Mouse (Mus musculus) forebrain, postnatal 0 days (tissue): ENCODE data around the gene Abat. TPM values are rescaled to one million over a fixed set of nuclear protein-coding genes. Genes with fewer than 3 reads are reported as not detected.
A peak's percentile ranks its signal among the peaks of the same experiment; 100 is the strongest.

Source experiments
- ATAC-seq: fragments of 200-750 bp; cut with Nextera tagmentation; 2 replicates; pipeline ENCODE4 v1.8.0; 2017; ENCODE audit warnings: mild to moderate bottlenecking, moderate library complexity
- DNase-seq: peaks from one replicate; pipeline ENCODE4 v3.0.0-alpha.2; 2015
- H3K27ac ChIP-seq: fragments of 300-500 bp; sonication (generic); 2 replicates; pipeline ENCODE4 v1.5.1; 2014; ENCODE audit warnings: low read depth, mild to moderate bottlenecking, antibody characterized with exemption, low read length, moderate library complexity, mixed read lengths
- H3K27me3 ChIP-seq: fragments of 300-500 bp; sonication (generic); 2 replicates; pipeline ENCODE4 v1.6.1; 2014; ENCODE audit warnings: mild to moderate bottlenecking, low read length, mixed read lengths; ENCODE audit not compliant: insufficient read depth
- H3K36me3 ChIP-seq: fragments of 300-500 bp; sonication (generic); 2 replicates; pipeline ENCODE4 v1.6.1; 2014; ENCODE audit warnings: mild to moderate bottlenecking, moderate library complexity; ENCODE audit not compliant: insufficient read depth
- H3K4me1 ChIP-seq: fragments of 300-500 bp; sonication (generic); 2 replicates; pipeline ENCODE4 v1.6.1; 2014; ENCODE audit warnings: antibody characterized with exemption; ENCODE audit not compliant: insufficient read depth
- H3K4me2 ChIP-seq: fragments of 300-500 bp; sonication (generic); 2 replicates; pipeline ENCODE4 v1.6.1; 2014; ENCODE audit warnings: low read depth, mild to moderate bottlenecking, moderate library complexity
- H3K4me3 ChIP-seq: fragments of 300-500 bp; sonication (generic); 2 replicates; pipeline ENCODE4 v1.5.1; 2014; ENCODE audit warnings: low read depth, low read length, mixed read lengths
- H3K9ac ChIP-seq: fragments of 300-500 bp; sonication (generic); 2 replicates; pipeline ENCODE4 v1.6.1; 2014; ENCODE audit warnings: mild to moderate bottlenecking
- H3K9me3 ChIP-seq: fragments of 300-500 bp; sonication (generic); 2 replicates; pipeline ENCODE4 v1.6.1; 2016; ENCODE audit warnings: low read length
- CTCF ChIP-seq: sonication (generic); IDR thresholded peaks from 2 replicates; pipeline ENCODE4 v1.5.1; 2016; ENCODE audit warnings: antibody characterized with exemption, control low read depth, low read depth
- WGBS: fragments of 180-500 bp; shearing (Covaris S2); extraction: QIAGEN DNeasy Blood & Tissue Kit; methylation state at CpG from one replicate; pipeline ENCODE4 v1.1.7; 2014; 5-methylcytosine and 5-hydroxymethylcytosine counted together
- microRNA-seq, 2 experiments: library from miRNA; unstranded; fragments of <30 nt; microRNA quantifications; one replicate each; pipeline ENCODE4; 2016
- polyA plus RNA-seq: library from polyadenylated mRNA; unstranded; fragments of >200 nt; fragmentation: Nextera tagmentation; extraction: Ambion mirVana; gene quantifications from 2 replicates; pipeline ENCODE4 v1.2.1, GENCODE M21; 2015
- total RNA-seq: library from RNA; depleted of rRNA; stranded (reverse); fragments of >200 nt; gene quantifications from 2 replicates; pipeline ENCODE4 v1.2.3, GENCODE M21; 2014; rRNA removed

The Abat gene
- total and polyA plus RNA-seq, 2 experiments from 2014 or later: 69.4 to 104 TPM

DNA sequence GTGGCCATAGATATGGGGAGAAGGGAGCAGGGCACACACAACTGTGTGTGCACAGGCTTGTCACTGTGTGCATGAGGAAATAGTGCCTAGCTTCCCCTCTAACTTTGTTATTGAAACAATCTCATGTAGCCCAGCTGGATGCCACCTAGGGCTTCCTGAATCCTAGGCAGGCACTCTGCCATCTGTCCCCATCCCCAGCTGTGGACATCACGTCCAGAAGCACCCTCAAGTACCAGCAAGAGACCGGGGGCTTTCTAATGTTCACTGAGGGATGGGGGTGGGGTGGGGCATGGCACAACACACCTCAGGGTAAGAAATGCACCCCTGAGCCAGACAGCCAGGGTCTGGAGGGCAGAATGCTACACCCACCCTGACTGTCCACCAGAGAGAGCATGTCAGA lies 155.2 kb downstream of the Abat start:
- H3K27me3 ChIP-seq: no peaks in the 10 kb centered on the region
- no peak for ATAC-seq
- H3K36me3 ChIP-seq: peaks cover 11% of the 10 kb centered on the region; the same call in 1 of the 2 replicates
- TF ChIP-seq CTCF: no peak
- H3K4me3 ChIP-seq: no peak overlapping the region
- H3K4me1 ChIP-seq: peaks cover 25% of the 10 kb centered on the region
- 75% methylated on average over 2 of the region's 2 CpGs for WGBS
- H3K4me2 ChIP-seq: no peak overlapping the region
- H3K9me3 ChIP-seq: no peaks in the 10 kb centered on the region
- H3K27ac ChIP-seq: no peak overlapping the region
- no peak overlapping the region for H3K9ac ChIP-seq
- DNase-seq: no peak

- 58% methylated on average over 5 of the region's 5 CpGs for whole genome bisulfite sequencing
- DNase-seq (no peak), ATAC-seq (no peak)
- Histone ChIP-seq H3K27ac (peak overlapping the region; percentile 31; the same call in 1 of the 2 replicates), H3K4me3 (peak overlapping the region; percentile 73), H3K4me1 (peaks cover 25% of the 10 kb centered on the region), H3K9ac (peak overlapping the region; percentile 76), H3K4me2 (peak overlapping the region; percentile 79), H3K36me3 (0 out of 2 replicates have a peak, but pooled peaks cover 6% of the 10 kb centered on the region), H3K9me3 (no peaks in the 10 kb centered on the region), H3K27me3 (no peaks in the 10 kb centered on the region)
- TF ChIP-seq CTCF: no peak
Observed at GRCm38 (mm10) chr16:8669432-8669831, 156.2 kb downstream of the Abat start.

DNA sequence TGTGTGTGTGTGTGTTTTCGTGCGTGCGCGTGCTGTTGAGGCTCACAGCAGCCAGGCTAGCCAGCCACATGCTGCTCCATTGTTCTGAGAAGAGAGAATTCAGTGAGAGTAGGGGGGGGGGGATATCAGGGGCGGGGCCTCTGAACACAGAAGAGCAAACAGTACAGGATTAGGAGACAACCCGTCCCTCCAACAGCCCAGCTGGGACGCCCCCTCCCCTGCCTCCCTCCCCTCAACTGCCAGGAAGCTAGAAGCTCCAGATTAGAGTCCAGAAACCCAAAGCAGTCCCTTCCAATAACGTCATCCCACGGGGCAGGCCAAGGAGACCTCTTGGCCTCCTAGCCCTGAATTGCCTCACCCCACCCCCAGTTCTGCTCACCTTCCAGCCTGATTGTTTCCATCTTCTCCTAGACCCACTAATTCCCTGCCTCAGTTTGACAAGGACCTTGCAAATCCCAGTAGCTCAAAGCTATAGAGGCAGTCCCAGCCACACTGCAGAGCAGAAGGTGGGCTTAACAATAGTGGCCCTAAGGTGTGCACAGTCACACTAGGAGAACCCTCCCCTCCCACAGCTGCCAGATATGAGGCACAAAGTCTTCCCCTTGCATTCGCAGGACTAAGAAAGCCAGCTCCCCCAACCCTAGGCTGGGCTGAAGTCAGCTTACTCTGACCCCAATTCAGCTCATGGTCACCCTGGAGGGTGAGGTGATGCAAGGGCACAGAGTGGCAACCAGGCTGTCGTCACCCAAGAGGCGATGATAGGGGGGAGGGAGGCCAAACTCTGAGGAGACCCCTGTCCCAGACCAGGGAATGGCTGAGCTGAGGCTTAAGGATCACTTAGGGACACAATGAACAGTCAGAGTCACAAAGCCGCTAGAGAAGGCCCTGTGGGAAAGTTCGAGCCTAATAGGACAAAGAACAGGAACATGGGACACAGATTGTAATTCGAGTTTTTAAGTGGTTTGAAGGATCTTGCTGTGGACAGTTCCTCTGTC lies 157.1 kb downstream of the Abat start:
- Histone ChIP-seq H3K27me3 (no peaks in the 10 kb centered on the region), H3K4me1 (peaks cover 25% of the 10 kb centered on the region), H3K4me3 (peak overlapping the region; percentile 73), H3K9me3 (no peaks in the 10 kb centered on the region), H3K9ac (peak overlapping the region; percentile 76), H3K4me2 (peak overlapping the region; percentile 79), H3K36me3 (0 out of 2 replicates have a peak, but pooled peaks cover 6% of the 10 kb centered on the region), H3K27ac (peak overlapping the region; percentile 59)
- TF ChIP-seq CTCF: no peak
- ATAC-seq (peak; percentile 61), DNase-seq (peak; percentile 60)
- 8% methylated on average over 15 of the region's 15 CpGs for WGBS

Small RNA genes lying within 50 kb of the gene (microRNA-seq; reads per million reads assigned to microRNA genes)
- 0 reads per million in 2 experiments for gene Gm22137

Other genes with a start within 250 kb of the Abat start
- gene Tmem114, start 88.3 kb upstream of the Abat start, total RNA-seq: 0.92 TPM in 1 of 2 replicates, not detected in the other
- gene Tmem114, start 88.3 kb upstream of the Abat start, polyA plus RNA-seq: 0.36 and 0.88 TPM in 2 replicates
- gene Mettl22, start 42.6 kb upstream of the Abat start, total RNA-seq: 34.8 and 61.6 TPM in 2 replicates
- 85.9 and 94.3 TPM in 2 replicates for gene Mettl22, start 42.6 kb upstream of the Abat start, polyA plus RNA-seq
- gene Pmm2, start 124.2 kb downstream of the Abat start, total RNA-seq: 32.0 and 36.5 TPM in 2 replicates
- 24.6 and 27.3 TPM in 2 replicates for gene Pmm2, start 124.2 kb downstream of the Abat start, polyA plus RNA-seq
- 19.3 and 22.9 TPM in 2 replicates for gene Tmem186, start 124.3 kb downstream of the Abat start, total RNA-seq
- 11.7 and 16.3 TPM in 2 replicates for gene Tmem186, start 124.3 kb downstream of the Abat start, polyA plus RNA-seq
- gene Carhsp1, start 158.7 kb downstream of the Abat start, total RNA-seq: 144 and 155 TPM in 2 replicates
- 135 and 142 TPM in 2 replicates for gene Carhsp1, start 158.7 kb downstream of the Abat start, polyA plus RNA-seq
- not detected in 2 replicates for gene Gm5767, start 167.3 kb downstream of the Abat start, total RNA-seq
- not detected in 2 replicates for gene Gm5767, start 167.3 kb downstream of the Abat start, polyA plus RNA-seq